Mouse (Mus musculus): ENCODE data around the gene Fam117a.

Gene Fam117a

GRCm38 (mm10) chr11:95333209-95333608 is 3.6 kb upstream of the Fam117a start:
- DNase-seq (ENCODE audit: low spot score): no peak

GRCm38 (mm10) chr11:95333805-95334204 is 3.0 kb upstream of the Fam117a start:
- no peak for DNase-seq (ENCODE audit: low spot score)

- no peak for DNase-seq (ENCODE audit: low spot score)
Observed at GRCm38 (mm10) chr11:95334448-95335060, 2.3 kb upstream of the Fam117a start.

DNA sequence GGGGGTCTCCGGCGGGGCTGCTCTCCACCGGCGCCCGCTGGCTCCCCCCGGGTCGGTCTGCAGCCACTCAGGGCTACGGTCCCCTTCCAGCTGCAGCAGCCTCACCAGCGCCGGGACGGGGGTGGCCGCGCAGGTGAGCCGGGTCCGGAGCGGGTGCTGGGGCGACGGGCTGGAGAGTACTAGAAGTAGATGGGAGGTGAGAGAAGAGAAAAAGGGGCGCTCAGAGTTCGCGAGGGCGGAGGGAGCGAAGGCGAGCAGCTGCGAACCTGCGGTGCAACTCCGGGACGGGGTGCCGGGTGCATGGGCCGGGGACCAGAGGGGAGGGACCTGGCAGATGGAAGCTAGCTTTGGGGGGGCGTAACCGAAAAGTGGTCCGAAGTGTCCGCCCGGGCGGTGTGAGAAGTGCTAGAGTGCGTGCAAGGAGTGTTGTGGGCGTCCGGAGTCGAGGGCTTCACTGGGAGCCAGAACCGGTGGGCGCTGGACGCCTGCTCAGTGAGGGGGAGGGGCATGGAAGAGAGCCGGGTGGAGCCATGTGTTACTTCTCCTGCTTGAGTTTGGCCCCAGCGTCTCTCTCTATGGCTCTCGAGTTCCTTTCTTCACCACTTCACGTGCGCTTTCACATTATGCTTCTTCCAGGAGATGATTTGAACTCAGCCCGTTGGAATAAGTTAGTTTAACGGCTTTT is 453 bp downstream of the Fam117a start:
- peak; percentile 64 for DNase-seq (ENCODE audit: low spot score)

- no peak for DNase-seq (ENCODE audit: low spot score)
Observed at GRCm38 (mm10) chr11:95337846-95338342, 1.1 kb downstream of the Fam117a start.

GRCm38 (mm10) chr11:95339471-95340021 is 2.7 kb downstream of the Fam117a start:
- peak; percentile 72 for DNase-seq (ENCODE audit: low spot score)

DNA sequence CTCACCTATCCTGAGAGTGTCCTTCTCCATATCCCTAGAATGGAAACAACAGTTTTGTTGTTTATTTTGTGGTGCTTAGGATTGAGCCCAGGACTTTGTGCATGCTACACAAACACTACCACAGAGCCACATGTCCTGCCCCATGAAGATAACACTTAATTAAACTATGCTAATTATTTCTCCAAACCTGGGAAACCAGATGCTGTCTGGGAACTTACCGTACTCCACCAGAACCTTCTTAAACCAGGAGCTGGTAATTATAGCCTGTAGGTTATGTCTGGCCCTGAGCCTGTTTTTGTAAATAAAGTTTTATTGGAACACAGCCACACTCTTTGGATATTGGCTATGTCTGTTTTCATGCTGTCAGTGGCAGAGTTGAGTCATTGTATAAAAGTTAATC is 3.4 kb downstream of the Fam117a start:
- DNase-seq (ENCODE audit: low spot score): no peak

- DNase-seq (ENCODE audit: low spot score): no peak
Observed at GRCm38 (mm10) chr11:95340664-95341063, 3.8 kb downstream of the Fam117a start.

DNA sequence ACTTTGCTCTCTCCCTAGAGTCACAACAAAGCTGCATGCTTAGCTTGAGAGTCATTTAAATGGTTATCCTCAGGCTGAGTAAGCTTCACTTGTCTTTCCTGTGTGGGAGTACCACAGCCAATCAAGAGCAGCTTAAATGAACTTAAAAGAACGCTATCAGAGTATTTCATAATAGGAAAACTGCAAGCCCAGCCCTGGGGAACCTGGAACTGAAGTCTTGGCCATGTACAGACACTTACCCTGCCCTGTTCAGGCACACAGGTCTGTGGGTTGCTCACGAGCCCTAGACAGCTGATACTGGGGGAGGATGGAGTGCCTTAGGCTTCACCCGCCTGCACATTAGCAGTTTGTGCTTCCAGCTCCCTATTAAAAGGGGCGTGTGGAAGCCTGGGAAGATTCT is 6.4 kb downstream of the Fam117a start:
- DNase-seq (ENCODE audit: low spot score): no peak

GRCm38 (mm10) chr11:95344181-95344580 is 7.4 kb downstream of the Fam117a start:
- DNase-seq (ENCODE audit: low spot score): no peak

- no peak for DNase-seq (ENCODE audit: low spot score)
Observed at GRCm38 (mm10) chr11:95350289-95350688, 13.5 kb downstream of the Fam117a start.

GRCm38 (mm10) chr11:95350960-95351359 is 14.1 kb downstream of the Fam117a start:
- no peak for DNase-seq (ENCODE audit: low spot score)

- DNase-seq (ENCODE audit: low spot score): no peak
Observed at GRCm38 (mm10) chr11:95352686-95353085, 15.9 kb downstream of the Fam117a start.

DNA sequence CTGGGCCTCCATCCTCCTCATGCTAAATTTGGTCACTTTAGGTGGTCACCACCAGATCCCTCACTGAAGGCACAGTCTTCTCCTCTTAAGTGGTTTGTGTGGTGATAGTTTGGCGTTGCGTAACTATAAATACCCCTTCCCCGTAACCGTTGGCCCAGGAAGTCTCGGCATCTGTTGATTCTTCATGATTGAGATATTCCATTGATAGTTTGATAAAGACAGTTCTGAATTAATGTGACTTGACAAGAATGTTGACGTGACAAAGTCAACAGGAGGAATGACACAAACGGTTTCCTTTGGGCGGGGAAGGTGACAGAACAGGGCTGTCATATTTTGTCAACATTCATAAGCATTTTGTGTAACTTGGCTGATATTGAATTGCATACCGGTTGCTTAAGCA is 16.4 kb downstream of the Fam117a start:
- no peak for DNase-seq (ENCODE audit: low spot score)

- DNase-seq (ENCODE audit: low spot score): no peak
Observed at GRCm38 (mm10) chr11:95354228-95354944, 17.6 kb downstream of the Fam117a start.

DNA sequence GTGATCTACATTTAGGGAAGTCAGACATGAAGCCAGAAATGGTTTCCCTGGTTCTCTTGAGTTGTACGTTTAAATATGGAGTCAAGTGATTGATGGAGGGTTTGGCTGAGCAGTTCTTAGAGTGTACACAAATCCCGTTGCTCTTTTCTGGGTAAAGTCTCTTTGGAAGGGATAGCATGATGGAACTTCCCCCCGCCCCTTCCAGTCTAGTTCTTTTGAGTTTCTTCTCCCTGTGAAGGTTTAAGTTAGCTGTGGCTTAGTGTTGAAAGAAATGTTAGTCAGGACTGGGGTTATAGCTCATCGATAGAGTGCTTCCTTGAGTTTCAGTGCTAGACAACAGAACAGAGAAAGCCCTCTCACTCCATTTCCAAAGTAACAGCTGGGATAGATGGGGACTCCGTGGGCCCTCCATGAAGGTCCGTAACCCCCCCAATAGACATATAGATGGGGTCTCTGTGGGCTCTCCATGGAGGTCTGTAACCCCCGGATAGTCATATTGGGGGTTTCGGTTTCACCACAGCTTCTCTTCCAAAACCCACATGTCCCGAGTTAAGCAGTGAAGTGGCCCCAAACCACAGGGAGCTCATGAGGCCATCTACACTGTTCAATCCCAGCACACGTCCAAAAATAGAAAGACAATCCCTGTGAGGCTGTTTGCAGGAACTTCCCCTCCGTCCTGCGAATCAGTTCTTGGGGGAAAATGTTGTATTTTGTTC is 18.3 kb downstream of the Fam117a start:
- DNase-seq (ENCODE audit: low spot score): no peak

GRCm38 (mm10) chr11:95355661-95356011 is 18.8 kb downstream of the Fam117a start:
- no peak for DNase-seq (ENCODE audit: low spot score)

DNA sequence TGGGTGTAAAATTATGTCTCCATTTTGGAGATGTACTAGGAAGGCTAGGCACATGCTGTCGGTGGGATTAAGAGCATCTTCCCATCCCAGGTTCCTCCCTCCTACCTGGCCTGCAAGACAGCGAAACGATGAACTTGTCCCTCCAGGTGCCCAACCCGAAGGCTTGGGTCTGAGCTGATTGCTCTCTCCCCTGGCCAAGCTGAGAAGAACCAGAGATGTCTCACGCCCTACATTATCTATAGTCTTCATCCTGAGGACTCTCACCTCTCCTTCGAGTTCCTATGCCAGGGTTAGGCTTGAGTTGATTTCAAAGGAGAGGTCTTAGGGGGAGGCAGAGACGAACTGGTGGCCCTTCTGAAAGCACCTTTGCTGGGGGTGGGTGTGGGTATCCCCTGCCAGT is 19.2 kb downstream of the Fam117a start:
- DNase-seq (ENCODE audit: low spot score): no peak

DNA sequence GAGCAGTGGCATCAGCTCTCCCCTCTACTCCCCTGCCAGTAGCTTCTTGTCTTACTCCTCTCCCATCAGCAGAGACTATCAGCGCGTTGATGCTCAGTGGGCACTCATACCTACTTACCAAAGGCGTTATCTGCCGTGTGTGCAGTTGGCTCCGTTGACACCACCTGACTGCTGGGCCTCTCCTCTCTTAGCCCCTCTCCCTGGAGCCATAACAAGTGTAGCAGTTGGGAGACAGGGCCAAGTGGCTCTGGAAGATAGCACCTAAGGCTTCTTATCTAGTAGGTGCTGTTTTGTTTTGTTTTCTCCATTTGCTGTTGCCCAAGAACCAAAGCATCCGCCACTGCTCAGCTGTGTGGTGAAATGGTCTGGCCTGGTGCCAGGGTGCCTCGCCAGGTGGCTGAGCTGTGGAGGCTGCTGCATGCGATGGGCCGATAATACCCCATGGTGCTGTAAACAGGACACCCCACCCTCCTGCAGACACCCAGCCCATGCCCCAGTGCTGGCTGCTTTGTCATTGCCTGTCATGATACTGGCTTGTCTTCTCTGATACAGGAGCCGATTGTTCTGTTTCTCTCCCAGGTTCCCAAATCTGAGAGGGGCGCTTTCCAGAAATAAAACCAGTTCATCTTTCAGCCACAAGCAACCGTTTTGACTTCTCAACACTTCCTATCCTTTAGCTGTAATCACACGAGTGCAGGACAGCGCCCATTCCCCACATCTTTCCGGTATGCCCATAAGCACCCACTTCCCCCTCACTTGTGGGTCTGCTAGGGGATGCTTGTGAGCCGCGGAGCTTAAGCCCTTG is 19.9 kb downstream of the Fam117a start:
- DNase-seq (ENCODE audit: low spot score): peak; percentile 92

GRCm38 (mm10) chr11:95358263-95358662 is 21.4 kb downstream of the Fam117a start:
- no peak for DNase-seq (ENCODE audit: low spot score)

DNA sequence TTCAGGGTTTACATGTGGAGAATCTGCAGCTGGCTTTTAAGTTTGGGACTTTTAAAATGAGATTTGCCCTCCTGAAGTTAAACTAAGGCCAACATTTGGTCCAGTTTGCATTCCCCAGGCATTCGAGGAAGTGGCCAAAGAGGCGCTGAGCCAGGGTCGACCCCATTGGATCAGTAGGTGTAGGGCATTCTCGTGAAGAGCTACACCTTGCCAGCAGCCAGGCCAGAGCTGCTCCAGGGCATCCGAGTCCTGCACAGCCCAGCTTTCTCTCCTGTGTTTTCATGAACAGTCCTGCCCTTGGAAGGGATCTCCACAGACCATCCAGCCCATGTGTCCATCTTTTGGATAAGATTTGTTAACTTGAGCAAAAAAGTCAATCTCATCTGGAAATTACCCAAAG is 27.6 kb downstream of the Fam117a start:
- DNase-seq (ENCODE audit: low spot score): no peak
